Mouse (Mus musculus) kidney, adult 2 months (tissue): Measurements from ENCODE around the gene Psmc4. TPM values are rescaled to one million over a fixed set of nuclear protein-coding genes. Genes with fewer than 3 reads are reported as not detected.

ENCODE experiments used
- DNase-seq: peaks from one replicate; pipeline ENCODE4 v3.0.0; 2021
- H3K27ac ChIP-seq: fragments of 200-500 bp; 2 replicates; pipeline ENCODE4 v1.5.1; 2012; ENCODE audit warnings: low read depth, low read length, control low read depth, inconsistent platforms; ENCODE audit not compliant: insufficient read depth
- H3K27me3 ChIP-seq: fragments of 200-500 bp; replicated peaks from 2 replicates; pipeline ENCODE4 v1.6.1; 2012; ENCODE audit warnings: mild to moderate bottlenecking, moderate library complexity, low read length, inconsistent platforms; ENCODE audit not compliant: control insufficient read depth, insufficient read depth
- H3K36me3 ChIP-seq: fragments of 200-500 bp; 2 replicates; pipeline ENCODE4 v1.6.1; 2012; ENCODE audit warnings: mild to moderate bottlenecking, moderate library complexity, low read length, inconsistent platforms; ENCODE audit not compliant: control insufficient read depth, insufficient read depth
- H3K4me1 ChIP-seq: fragments of 200-500 bp; 2 replicates; pipeline ENCODE4 v1.6.1; 2011; ENCODE audit warnings: low read length; ENCODE audit not compliant: control insufficient read depth, insufficient read depth
- H3K4me3 ChIP-seq: fragments of 200-500 bp; 2 replicates; pipeline ENCODE4 v1.5.1; 2011; ENCODE audit warnings: mild to moderate bottlenecking, low read depth, low read length, control low read depth; ENCODE audit not compliant: insufficient read depth
- CTCF ChIP-seq: fragments of 200-500 bp; conservative IDR thresholded peaks from 2 replicates; pipeline ENCODE4 v1.5.1; 2011; ENCODE audit warnings: low read depth, mild to moderate bottlenecking, control low read depth, low read length, moderate library complexity, mixed read lengths; ENCODE audit not compliant: insufficient read depth, insufficient read length
- POLR2A ChIP-seq: fragments of 200-500 bp; IDR thresholded peaks from one replicate; pipeline ENCODE4 v1.6.1; 2011; ENCODE audit warnings: low read depth, low read length, control low read depth
- WGBS: fragments of 180-500 bp; shearing (Covaris S2); methylation state at CpG from one replicate; pipeline ENCODE4 v1.1.7; 2018; 5-methylcytosine and 5-hydroxymethylcytosine counted together
- polyA plus RNA-seq: library from polyadenylated mRNA; depleted of rRNA; stranded (reverse); fragments of >200 nt; gene quantifications from 2 replicates; pipeline ENCODE4 v1.2.3, GENCODE M21; 2012; rRNA removed

Psmc4 gene
- polyA plus RNA-seq, result 107 and 115 TPM in 2 replicates

- Histone ChIP-seq H3K4me1 (peaks cover 2% of the 10 kb centered on the region; the same call in 1 of the 2 replicates), H3K27ac (0 out of 2 replicates have a peak within 1 kb of the TSS, but pooled peaks have one; percentile 4), H3K36me3 (no peaks in the 10 kb centered on the region), H3K4me3 (peak within 1 kb of the TSS; percentile 81), H3K27me3 (no peaks in the 10 kb centered on the region)
- DNase-seq, result peak; percentile 99
- peak; percentile 49 for TF ChIP-seq POLR2A
- peak; percentile 82 for TF ChIP-seq CTCF
- under 1% methylated on average over 52 of the region's 52 CpGs for WGBS
These were observed at the start of gene Psmc4 for GRCm38 (mm10) chr7:28049476-28050409. TSS of gene Psmc4 (minus strand) at chr7:28050101.

- Histone ChIP-seq H3K4me3 (no peak overlapping the region), H3K27ac (no peak overlapping the region), H3K36me3 (no peaks in the 10 kb centered on the region), H3K4me1 (no peaks in the 10 kb centered on the region), H3K27me3 (no peaks in the 10 kb centered on the region)
- no peak for DNase-seq
- 93% methylated on average over 16 of the region's 16 CpGs for WGBS
- TF ChIP-seq CTCF, result no peak
- TF ChIP-seq POLR2A, result no peak
These were observed 49.2 kb upstream of the Psmc4 start for GRCm38 (mm10) chr7:28099101-28099500.

GRCm38 (mm10) chr7:28093541-28093940, 43.6 kb upstream of the Psmc4 start:
- WGBS, result 23% methylated on average over 11 of the region's 11 CpGs
- DNase-seq, result no peak
- Histone ChIP-seq H3K4me3 (no peak overlapping the region), H3K36me3 (no peaks in the 10 kb centered on the region), H3K27ac (no peak overlapping the region), H3K4me1 (no peaks in the 10 kb centered on the region), H3K27me3 (no peaks in the 10 kb centered on the region)
- TF ChIP-seq CTCF, result no peak

- Histone ChIP-seq H3K36me3 (no peaks in the 10 kb centered on the region), H3K27ac (no peak overlapping the region), H3K4me1 (no peaks in the 10 kb centered on the region), H3K4me3 (no peak overlapping the region), H3K27me3 (no peaks in the 10 kb centered on the region)
- no peak for DNase-seq
- TF ChIP-seq CTCF (no peak), POLR2A (no peak)
- 83% methylated on average over 16 of the region's 16 CpGs for WGBS
These were observed 36.3 kb upstream of the Psmc4 start for GRCm38 (mm10) chr7:28086236-28086635.

- peak; percentile 37 for DNase-seq
- no peak overlapping the region for H3K4me3 ChIP-seq
- no peaks in the 10 kb centered on the region for H3K27me3 ChIP-seq
- H3K4me1 ChIP-seq, result no peaks in the 10 kb centered on the region
- no peak overlapping the region for H3K27ac ChIP-seq
- no peak for TF ChIP-seq CTCF
- 43% methylated on average over 7 of the region's 7 CpGs for WGBS
- no peaks in the 10 kb centered on the region for H3K36me3 ChIP-seq
These were observed 34.3 kb upstream of the Psmc4 start for GRCm38 (mm10) chr7:28084215-28084614.

GRCm38 (mm10) chr7:28070531-28071298, 20.8 kb upstream of the Psmc4 start, which contains the start of gene Fcgbp:
TSS of gene Fcgbp (plus strand) at chr7:28071236.
- no peak within 1 kb of the TSS for H3K4me3 ChIP-seq
- no peaks in the 10 kb centered on the region for H3K36me3 ChIP-seq
- H3K27ac ChIP-seq, result no peak within 1 kb of the TSS
- no peak for DNase-seq
- H3K27me3 ChIP-seq, result no peaks in the 10 kb centered on the region
- TF ChIP-seq CTCF (no peak), POLR2A (no peak)
- WGBS, result 64% methylated on average over 21 of the region's 21 CpGs
- H3K4me1 ChIP-seq, result no peaks in the 10 kb centered on the region

GRCm38 (mm10) chr7:28069546-28070172, 19.8 kb upstream of the Psmc4 start:
- Histone ChIP-seq H3K4me3 (no peak overlapping the region), H3K4me1 (no peaks in the 10 kb centered on the region), H3K36me3 (no peaks in the 10 kb centered on the region), H3K27ac (no peak overlapping the region), H3K27me3 (no peaks in the 10 kb centered on the region)
- TF ChIP-seq POLR2A (no peak), CTCF (no peak)
- no peak for DNase-seq
- WGBS, result 53% methylated on average over 3 of the region's 3 CpGs
